Mouse (Mus musculus) kidney, postnatal 4 days (tissue): ENCODE measurements around the gene Asb2.

Experiments
- DNase-seq, 2 experiments: peaks; one replicate each; pipeline ENCODE4 v3.0.0; 2021; ENCODE audit warnings: mixed read lengths in 2 of 2

The Asb2 gene

DNA sequence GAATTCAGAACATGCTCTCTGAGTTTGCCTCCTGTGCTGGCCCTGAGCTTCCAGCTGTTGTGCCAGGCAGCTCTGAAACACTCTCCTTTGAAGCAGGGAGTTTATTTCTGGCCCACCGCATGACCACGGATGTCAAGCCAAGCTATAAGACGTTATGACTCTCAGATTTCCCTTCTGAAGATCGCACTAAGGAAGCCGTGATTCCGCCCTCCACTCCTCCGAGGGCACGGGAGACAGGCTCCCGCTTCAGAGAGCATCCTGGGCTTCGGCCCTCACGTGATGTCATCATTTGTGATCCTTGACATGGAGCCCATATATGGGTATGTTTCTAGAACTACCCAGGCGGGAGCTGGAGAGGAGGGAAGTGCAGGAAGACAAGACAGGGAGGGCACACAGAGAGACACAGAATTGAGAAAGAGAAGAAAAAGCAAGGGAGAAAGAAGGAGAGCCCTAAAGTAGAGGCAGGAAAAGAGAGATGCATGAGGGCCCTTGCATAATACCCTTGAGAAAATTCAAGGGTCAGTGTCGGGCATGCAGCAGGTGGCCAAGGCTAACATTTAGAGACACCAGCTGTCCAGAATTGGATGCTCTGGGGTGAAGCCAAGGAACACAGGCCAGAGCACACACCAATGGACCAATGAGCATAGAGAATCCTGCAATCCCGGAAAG lies at the start of gene Asb2:
Gene Asb2, minus strand, starts transcription at position 256 of the 669 bp plus-strand sequence.
- peak in 1 of 2 experiments; percentile 52 for DNase-seq

DNA sequence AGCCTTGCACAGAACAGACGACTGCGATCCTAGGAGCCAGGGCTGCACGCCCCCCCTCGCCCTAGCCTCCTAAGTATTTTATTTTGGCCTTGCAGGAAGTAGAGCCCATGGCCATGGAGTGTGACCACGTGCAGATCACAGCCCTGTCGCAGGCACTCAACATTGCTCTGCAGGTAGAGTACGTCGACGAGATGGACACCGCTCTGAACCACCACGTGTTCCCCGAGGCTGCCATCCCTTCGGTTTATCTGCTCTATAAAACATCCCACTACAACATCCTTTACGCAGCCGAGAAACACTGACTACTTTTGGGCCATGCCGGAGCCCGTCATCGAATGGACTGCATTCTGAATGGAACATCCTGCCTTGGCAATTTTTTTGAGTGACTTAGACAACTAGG lies 48.3 kb upstream of the Asb2 start:
- DNase-seq, result no peak

DNA sequence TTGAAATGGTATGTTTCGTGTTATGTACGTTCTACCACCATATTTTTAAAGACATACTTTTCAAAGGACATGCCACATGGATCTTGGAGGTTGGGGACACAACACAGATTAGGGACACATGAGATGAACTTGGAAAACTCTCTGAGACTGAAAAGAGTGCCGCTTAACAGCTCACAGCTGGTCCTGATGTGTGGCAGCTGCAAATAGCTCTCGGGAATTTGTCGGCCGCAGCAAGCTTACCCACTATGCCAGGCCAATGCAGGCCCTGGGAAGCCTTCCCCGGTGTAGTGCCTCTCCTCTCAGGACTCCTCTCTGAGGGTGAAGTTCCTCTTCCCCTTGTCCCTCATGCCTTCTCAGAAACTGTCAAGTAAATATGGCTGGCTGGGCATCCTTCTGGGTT lies 41.0 kb upstream of the Asb2 start:
- DNase-seq, result no peak

DNA sequence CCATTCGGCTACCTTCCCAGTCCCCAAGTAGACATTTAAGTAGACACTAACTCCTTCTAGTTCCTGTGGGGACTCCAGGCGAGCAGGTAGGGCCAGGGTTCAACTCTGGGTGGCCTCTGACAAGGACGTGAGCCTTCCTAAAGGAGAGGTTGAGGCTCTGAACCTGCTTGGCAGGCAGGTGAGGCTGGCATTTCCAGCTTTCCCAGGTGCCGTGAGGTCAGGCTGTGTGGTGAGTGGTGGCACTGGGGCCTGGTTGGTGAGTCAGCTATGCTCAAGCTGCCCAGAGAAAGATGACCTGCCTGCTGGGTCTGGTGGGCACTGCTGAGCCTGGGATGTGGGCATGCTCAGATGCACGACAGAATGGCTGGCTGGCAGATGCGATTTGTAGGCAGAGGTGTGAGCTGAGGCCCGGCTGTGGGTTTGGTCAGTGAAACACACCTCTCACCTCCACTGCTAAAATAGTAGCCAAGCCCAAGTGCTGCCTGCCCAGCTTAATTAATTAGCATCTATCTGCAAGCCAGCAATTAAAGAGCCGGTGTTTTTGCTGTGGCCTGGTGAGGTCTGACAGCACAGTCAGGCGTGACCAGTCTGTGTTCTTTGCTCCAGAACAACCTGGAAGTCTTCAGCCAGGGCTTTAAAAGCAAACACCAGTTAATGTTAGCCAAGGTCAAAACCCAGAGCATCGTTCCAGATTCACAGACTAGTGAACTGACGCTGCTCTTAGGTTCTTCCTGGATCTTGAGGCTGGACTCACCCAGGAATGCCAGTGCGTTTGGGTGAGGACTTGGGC lies 39.9 kb upstream of the Asb2 start:
- peak; percentile 16 to 35 for DNase-seq

DNA sequence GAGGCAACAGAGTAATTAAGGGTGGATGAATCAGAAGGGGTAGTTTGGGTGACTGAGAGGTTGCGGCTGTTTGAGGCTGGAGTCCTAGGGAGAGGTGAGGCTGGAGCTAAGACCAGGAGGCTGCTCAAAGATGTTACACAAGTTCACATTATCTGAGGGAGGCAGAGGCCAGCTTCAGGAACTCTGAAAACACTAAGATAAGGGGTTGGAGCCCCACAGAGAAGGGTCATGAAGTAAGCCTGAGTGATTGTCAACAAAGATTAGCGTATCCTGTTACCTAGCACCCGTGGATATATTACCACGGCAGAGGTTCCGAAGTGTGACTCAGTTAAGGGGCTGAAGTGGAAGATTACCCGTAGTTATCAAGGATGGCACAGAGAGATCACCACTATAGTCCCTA lies 37.7 kb upstream of the Asb2 start:
- no peak for DNase-seq

DNA sequence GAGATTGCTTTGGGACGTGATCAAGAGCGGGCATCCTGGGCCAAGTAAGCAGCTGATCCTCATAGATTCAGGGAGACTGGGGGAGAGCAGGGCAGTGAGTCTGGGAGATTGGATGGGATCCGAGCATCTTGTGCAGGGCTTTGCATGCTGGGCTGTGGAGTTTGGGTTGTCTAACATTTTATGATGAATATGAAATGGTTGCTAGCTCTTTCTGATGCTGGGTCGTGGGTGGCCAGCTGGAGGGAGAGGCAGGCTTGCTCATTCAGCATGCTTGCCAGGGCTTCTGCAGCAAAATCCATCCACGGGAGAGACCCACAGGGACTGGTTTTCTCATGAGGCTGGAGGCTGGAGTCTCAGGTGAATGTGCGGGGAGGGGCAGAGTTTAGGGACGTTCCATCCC lies 35.3 kb upstream of the Asb2 start:
- no peak for DNase-seq

DNA sequence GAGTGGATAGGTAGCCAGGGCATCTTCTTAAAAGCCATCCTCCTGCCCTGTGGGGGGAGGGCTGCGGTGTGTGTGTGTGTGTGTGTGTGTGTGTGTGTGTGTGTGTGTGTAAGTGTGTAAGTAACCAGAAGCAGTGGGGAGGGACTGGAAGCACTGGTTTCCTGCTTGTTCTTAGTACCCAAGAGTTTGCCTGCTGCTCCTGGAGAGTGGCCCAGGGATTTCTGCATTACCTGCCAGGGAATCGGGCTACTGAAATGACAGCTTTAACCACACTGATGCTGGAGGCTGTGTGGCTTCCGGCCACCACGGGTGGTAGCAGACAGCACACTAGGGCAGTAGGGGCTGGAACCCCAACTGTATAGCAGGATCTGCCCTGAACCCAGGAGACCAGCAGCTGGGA lies 34.2 kb upstream of the Asb2 start:
- DNase-seq, result no peak

DNA sequence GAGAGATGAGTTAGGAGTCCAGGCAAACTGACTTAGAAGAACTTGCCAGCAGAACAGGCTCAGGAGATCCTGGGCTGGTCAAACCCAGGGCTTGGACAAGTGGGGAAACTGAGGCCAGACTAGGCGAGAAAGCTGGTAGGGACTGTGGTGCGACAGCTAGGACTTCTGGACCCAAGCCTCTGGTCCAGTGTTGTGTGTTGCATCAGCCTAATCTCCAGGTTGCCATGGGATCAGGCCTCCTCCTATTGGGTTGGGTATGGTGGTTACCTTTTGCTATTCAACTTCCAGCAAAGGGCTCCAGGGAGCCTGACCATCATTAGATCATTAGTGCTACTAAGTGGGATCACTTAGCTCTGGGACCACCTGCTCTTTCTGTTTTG lies 33.5 kb upstream of the Asb2 start:
- DNase-seq, result no peak

DNA sequence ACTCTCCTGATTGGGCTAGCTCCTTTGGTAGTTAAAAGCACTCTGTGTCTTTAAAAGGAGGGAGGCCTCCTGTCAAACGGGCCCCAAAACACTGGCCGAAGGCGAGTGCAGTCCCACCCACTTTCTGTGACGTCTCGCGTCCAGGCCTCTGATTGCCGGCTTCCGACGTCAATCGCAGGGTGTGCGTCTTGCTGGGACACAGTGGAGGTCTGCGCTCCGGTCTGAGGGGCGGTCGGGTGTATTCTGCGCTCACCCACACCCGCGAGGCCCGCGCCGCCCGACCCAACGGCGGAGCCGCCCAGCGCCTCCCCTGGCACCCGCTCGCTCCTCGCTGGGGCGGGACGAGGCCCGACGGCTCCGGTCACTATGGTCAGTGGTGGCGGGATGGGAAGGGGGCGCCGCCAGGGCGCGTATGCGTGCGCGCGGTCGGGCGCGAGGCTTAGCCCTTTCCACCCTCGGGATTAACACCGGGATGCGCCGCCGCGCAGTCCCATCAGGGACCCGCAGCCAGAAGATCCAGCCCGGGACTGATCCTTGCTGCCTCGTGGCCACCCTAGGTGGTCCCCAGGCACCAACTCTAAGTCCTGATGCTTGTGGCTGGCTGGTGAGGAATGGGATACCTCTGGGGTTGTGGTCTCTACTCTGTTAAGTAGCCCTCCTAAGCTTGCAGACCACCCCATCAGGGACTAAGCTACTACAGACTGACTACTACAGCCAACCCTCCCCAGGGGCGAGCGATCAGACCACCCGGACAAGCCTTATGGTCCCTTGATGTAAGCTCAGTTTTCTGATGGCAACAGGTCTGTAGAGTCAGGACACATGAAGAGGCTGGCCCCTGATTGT lies 32.9 kb upstream of the Asb2 start, which contains the start of gene Otub2:
Gene Otub2, plus strand, starts transcription at position 178 of the 843 bp plus-strand sequence.
- DNase-seq, result peak; percentile 98

DNA sequence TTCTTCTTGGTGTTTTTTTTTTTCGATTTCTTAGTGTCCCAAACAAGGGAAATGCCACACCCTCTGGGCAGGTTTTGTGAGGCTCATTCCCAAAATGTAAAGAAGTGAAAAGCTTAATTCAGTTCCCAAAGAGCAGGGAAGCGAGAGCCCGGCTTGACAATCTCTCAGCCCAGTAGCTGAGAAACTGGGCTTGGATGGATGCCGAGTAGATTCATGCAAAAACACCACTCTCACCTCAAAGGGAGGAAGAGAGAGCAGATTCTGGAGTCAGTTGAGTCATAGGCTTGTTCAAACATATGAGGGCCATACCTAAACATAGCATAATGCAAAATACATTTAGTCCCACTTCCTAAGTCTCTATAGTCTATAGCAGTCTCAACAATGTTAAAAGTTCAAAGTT lies 24.4 kb upstream of the Asb2 start:
- DNase-seq, result no peak

DNA sequence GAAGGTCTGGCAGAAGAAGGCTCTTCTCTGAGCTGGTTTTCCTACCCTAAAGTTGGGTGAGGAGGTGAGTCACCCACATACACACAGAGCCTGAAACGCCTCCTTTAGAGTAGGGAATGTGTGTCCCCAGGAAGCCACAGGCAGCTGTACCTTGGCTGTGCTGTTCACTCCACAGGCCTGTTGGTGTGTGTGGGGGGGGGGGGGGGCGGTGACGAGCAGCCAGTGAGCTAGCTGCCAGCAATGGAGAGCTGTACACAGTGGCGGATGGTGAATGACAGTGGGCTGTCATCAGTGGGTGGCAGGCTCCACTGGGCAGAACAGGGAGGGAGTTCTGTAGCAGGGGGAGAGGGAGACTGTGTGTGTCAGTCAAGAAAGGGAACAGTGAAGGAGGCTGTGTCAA lies 21.0 kb upstream of the Asb2 start:
- no peak for DNase-seq

DNA sequence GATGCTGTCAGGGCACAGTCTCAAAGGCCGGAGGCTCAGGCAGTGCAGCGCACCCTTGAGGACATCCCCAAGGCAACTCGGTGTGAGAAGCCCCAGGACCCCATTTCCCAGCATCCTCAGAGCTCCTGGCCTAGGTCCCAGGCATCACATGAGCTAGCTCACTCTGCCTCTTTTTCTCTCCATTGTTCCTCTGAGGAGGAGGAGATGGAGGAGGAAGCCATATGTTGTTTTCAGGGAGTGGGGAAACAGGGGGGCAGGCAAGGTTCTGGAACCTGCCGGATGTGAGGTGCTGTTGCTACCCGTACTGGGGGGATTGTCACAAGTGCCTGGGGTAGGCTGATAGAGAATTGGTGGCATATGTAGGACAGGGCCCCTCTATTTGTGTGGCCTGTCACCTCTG lies 20.3 kb upstream of the Asb2 start:
- no peak for DNase-seq

DNA sequence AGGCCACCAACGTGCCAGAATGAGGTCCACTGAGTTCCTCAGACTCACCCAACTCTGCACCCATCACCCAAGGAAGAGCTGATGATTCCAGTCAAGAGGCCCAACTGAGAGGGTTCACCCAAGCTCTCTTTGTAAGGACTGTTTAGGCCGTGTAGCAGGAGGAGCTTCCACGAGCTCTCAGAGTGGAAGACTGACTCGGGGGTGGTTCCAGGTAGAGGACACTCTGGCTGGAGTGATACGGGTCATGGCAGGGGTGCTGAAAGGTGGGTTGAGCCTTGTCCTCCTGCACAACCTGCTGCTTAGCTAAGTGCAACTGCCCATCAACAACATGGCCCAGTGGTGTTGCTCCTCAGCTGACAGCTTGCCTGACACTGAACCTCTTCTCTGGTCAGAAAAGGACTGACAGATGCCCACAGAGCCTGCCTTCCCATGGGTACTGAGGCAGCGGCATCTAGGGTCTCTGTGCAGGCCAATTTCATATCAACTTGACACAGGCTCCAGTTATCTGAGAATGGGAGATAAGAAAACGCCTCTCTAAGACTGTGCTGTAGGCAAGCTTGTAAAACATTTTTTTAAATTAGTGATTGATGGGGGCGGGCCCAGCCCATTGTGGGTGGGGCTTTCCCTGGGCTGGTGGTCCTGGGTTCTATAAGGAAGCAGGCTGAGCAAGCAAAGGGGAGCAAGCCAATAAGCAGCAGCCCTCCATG lies 17.9 kb upstream of the Asb2 start:
- no peak for DNase-seq

DNA sequence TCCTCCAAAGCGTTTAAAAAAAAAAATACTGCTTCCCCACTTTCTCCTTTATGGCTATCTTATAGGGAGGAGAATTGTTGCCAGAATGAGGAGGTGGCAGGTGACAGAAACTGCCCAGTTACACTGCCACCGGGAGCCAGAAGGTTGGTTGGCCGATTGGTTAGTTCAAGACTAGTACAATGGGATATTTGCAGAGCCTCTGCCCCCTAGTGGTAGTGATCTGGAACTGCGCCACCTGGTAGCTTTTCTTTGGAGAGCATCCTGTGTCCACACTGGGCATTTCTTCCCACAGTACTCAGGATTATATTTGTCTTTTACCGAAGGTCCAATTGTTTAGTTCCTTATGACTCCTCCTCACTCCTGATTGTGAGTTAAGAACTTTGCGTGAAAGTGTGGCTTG lies 15.9 kb upstream of the Asb2 start:
- peak; percentile 68 to 71 for DNase-seq

DNA sequence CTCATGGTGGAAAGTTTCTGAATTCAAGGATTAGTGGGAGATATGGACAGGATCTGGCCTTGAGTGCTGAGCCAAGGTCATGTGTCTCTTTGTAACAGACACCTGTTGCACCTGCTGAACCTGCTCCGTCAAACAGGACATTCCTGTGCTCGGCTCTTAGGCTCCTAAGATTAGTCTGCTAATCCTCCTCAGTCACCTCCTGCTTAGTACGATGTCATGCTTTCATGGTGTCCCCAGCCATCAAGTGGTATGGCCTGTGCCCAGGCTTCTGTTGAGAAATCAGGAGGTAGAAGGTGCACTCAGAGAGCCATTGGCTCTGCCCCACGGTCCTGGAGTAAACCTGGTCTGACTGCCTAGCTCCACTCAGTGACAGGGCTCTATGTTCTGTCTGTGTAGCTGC lies 15.1 kb upstream of the Asb2 start:
- DNase-seq, result no peak

DNA sequence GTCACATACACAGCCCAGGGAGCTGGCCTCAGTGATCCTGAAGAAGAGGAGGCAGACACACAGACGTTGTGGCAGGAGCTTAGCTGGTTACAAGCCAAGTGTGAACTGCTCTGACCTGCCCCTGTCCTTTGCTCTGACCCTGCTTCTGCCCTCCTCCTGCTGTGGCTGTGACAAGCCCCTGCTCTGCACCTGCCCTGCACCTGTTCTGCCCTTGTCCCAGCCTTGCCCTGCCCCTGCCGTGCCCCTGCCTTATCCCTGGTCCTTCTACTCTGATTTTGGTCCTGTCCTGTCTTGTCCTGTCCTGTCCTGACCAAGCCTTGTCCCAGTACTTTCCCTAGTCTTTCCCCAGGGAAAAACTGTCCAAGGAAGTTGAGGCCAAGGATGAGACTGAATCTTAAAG lies 13.0 kb upstream of the Asb2 start:
- no peak for DNase-seq

DNA sequence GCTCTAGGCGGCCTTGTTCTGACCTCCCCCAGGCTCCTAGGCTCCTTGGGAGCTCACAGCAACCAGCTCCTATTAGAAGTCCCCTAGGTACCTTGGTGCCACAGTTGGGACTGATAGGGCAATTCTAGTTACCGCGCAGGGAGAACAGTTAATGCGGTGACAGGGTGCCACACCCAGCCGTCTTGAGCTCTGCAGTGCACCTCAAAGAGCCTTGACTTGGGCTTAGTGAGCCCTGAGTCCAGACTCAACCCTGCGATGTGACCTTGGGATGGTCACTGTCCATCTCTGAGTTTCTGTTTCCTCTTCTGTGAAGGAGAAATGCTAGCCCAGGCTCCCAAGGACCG lies 12.5 kb upstream of the Asb2 start:
- DNase-seq, result no peak

DNA sequence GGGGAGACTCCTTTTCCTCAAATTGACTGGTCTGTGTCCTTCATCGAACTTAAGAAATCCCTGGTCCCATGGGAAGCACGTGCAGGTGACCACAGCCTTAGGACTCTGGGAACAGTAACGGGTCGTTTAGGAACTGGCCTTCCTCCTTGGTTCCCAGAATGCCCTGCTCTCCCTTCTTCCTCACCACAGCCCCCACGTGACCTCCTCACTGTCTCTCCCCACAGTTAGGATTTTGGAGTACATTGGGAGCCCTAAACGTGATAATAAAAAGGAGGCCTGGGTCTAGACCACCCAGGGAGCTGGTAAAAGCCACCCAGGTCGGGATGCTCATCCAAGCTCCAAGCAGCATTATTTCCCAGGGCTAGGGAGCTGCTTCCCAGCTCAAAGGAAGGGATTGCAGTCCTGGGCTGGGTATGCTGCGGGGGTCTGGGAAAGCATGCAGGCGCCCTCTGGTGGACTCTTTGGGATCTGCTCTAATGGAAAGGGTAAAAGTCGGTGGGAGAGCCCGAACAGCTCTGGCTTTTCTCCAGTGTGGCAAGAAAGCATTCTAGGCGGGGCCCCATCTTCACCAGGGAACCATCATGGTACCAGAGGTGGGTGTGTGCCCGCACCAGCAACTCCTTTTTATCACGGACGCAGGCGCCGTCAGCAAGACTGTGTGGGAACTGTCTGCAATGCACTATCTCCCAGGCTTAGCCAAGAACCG lies 12.0 kb upstream of the Asb2 start:
- peak; percentile 89 for DNase-seq

DNA sequence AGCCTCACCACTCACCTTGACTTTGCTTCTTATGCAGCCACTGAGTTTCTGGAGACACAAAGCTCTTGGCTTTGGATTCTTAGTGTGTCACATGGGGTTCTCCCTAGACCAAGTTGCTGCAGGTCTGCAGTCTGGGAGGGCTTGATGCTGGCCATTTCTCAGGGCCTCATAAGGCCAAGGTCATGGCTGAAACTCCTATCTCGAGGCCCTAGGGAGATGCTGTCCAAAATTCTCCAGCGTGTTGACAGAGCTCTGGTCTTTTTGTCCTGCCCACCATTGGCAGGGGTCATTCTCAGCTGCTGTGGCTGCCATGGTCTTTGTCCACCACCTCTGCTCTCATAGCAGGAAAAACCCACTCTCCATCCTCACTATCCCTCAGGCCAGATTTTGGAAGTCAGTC lies 11.4 kb upstream of the Asb2 start:
- DNase-seq, result no peak

DNA sequence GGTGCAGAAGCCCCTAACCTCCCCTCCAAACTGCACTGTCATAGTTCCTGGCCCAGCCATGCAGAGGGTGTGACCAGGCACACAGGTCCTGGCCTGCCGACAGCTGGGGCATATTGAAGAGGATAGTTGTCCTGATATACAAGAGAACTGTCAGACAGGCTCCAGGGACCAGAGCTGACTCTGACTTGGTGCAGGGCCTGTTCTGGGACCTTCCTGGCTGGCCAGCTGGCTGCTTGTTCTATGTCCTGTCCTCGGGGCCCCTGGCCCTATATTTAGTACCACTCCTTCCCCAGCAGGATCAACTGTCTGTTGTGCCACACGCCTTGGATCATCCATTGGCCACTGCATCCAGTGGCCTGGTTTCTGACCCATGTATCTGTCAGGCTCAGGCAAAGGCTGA lies 6.5 kb upstream of the Asb2 start:
- DNase-seq, result no peak

DNA sequence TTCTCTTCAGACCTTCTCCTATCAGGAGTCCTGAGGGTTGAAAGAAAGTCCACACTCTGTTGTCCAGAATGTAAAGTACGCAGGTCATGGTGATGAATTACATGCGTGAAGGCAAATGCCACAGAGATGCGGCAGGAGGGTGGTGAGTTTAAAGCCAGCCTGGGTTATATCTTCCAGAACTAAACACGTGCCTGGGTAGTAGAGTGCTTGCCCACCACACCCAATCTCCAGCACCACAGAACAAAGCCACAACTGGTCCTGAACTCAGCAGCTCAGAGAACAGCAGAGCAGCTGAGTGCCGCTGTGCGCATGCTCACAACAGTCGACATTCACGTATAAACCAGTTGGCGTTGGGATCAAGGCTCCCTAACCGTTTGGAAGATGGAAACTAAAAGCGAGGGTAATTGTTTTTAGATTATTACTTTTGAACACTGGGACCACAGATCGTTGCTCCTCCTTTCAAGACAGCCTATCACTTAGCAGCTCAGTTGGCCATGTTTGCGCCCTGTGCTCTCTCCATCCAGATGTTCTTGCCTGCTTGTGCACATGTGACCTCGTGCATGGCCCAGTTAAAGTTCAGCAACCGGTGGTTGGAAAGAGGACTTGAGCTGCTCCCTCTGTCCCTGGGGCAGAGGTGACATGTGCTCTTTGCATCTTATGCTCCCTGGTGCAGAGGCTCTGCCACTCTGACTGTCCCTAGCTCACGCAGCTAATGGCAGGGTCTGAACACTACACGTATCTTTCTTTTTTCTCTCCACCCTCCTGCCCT lies 5.9 kb upstream of the Asb2 start:
- no peak for DNase-seq

DNA sequence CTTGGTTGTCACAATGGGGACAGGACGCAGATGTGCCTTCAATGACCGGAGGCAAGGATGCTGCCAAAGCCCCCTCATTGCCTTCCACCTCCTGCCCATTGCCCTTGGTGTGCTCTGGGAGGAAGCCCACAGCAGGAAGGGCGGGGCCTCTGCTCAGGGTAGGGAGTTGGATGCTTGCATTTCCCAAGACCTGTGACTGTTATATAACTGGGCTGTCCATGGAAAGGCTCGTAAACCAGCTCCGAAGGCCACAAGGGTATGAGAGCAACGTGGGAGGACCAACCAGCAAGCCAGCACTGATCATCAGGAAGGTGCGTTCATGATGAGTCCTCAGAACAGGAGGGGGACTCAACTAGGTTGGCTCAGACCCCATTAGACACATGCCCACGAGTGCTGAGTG lies 5.0 kb upstream of the Asb2 start:
- DNase-seq, result no peak
